Mouse (Mus musculus): Measurements from ENCODE around the gene Fsd1.

Fsd1 gene

DNA sequence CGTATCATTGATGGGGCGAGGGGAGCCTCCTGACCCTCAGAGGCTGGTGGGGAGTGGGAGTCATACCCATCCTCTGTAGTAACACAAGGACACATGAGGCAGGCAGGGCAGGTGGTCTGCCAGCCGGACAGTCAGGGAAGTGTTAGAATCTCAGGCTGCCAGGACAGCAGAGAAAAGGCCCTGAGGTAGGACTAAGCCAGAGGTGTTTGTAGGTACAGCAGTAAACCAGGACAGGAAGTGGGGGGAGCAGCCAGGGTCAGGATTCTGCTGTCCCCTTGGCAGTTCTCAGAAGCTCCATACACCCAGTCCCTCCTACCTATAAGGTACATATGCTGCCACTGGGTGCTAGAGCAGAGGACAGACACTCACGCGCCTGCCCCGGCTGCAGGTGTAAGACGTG, 24.7 kb upstream of the Fsd1 start:
- no peak for DNase-seq (ENCODE audit: low spot score in 2 of 2)

GRCm38 (mm10) chr17:55963171-55963570, 23.1 kb upstream of the Fsd1 start:
- DNase-seq (ENCODE audit: low spot score in 2 of 2) = no peak

- no peak for DNase-seq (ENCODE audit: low spot score in 2 of 2)
Observed at GRCm38 (mm10) chr17:55964496-55964895, 21.8 kb upstream of the Fsd1 start.

DNA sequence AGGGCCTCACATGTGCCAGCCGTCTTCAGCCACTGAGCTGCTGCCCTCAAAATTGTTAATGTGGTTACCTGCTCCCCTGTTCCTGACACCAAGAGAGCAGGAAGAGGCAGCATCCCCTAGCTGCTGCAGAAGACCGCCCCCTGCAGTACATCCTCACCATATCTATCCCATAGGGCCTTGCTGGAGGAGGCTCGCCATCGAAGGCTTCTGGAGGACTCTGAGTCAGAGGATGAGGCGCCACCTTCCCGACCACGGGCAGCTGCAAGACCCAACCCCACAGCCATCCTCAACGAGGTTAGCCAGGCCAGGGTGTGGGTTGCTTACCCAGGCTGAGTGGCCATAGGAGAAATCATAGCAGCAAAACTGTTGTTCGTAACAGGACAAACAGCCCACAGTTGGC, 21.3 kb upstream of the Fsd1 start:
- DNase-seq (ENCODE audit: low spot score in 2 of 2) = no peak

DNA sequence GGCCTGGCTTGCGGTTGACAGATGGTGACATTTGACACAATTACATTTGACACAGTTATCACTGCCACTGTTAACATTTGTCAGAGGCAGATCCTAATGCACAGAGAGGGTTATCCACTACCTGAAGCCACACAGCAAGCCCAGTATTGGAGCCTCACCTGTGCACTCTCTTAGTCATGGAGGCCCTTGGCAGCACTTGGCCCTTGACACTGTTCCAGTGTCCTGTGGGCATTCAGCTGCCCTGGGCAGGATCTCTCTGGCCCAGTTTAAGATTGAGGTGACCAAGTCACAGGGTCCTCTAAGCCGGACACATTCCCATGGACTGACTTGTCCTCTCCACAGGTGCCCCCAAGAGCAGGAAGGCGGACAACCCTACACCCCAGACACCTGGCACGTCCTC, 19.1 kb upstream of the Fsd1 start:
- DNase-seq (ENCODE audit: low spot score in 2 of 2) = no peak

DNA sequence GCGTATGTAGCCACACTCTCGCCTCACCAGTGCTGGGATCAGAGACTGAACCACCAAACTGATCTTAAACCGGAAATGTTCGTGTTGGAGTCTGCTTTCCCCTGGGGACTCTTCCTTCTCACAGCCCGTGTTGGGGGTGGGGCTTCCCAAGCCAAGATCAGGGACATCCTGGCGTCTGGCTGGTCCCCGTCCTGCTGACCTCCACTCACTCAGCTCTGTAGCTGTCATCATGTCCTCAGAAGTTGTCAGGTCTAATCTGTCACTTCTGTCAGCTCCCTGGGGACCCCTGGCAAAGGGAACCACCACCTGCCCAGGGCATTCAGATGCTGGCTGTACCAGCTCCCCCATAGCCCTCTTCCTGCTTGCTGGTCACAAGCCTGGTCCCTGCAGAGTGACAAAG, 18.1 kb upstream of the Fsd1 start:
- DNase-seq (ENCODE audit: low spot score in 2 of 2) = no peak

DNA sequence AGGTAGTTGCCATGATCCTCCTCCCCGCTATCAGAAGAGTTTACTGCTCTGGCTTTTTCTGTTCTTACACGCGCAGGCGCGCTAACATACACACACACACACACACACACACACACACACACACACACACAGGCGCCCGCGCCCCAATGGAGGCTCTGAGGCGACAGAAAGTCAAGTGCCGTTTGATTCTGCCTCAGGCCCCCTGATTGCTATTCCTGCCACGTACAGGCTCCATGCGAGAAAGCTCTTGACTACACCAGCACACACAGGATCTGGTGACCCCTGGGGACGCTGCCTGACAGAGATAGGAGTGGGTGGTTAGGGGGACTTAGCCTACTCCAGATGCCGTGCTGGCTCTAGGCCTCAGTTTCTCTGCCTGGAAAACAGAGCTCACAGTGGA, 16.7 kb upstream of the Fsd1 start:
- no peak for DNase-seq (ENCODE audit: low spot score in 2 of 2)

DNA sequence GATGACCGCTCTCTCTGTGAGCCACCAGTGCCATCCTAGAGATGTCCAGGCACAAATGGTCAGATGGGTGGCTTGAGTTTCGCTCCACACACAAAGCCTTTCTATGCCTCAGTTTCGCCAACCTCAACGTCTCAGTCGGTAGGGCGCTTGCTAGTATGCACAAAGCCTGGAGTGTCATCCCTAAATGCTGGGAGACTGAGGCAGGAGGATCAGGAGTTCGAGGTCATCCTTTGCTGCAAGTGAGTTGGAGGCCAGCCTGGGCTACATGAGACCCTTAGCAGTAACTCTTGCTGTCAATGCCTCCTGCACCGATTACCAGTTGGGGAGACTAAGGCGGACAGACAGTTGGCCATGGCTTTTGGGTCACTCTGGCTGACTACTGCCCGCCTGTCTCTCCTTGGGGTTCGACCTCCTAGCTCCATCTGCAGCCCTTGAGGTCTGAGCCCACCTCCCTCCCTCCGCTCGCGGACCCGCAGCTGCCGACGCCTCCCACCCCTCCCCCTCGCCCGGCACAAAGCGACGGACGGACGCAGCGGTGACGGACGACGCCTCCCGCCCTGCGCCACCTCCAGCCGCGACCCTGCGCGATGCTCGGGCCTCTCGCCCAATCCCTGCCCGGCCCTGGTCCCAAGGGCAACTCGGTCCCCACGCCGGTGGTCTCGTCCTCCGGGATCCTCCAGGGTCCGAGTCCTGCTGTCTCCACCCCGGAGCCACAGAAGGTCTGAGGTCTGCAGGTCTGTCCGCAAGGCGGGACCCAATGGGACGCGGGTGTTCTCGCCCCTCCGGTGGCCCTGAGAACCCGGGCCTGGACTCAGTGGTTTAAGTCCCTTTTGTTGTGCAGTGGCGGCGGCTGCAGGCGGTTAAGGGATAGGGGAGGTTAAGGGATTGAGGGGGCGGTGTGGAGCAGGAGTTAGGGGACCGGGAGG, 16.1 kb upstream of the Fsd1 start, which contains the start of gene Shd:
Gene Shd, plus strand, starts transcription at position 502 of the 926 bp plus-strand sequence.
- no peak for DNase-seq (ENCODE audit: low spot score in 2 of 2)

GRCm38 (mm10) chr17:55971453-55971852, 14.9 kb upstream of the Fsd1 start:
- DNase-seq (ENCODE audit: low spot score in 2 of 2) = no peak

DNA sequence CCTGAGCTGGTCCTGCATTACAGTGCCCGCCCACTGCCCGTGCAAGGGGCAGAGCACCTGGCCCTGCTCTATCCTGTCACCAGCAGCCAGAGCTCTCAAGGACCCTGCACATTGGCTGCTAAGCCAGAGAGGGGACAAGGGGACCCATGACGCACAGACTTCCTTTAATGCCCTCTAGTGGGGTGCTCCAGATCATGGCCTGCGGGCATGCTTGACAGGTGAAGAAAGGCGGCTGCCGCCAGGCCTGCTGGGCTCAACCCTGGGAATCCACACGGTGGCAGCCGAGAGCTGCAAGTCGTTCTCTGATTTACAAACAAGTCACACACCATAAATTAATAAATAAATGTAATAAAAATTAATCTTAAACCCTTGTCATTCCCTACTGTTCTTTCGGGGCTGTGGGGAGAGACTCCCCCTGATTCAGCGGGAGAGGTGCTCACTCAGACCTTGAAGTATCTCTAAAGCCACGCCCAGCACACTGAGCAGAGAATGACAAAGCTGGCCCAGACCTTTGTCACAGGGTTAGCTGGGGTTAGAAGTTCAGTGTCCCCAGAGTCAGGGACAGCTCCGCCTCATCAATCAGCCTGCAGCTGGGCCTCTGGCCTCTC, 9.9 kb upstream of the Fsd1 start:
- peak in 1 of 2 experiments; percentile 73 for DNase-seq (ENCODE audit: low spot score in 2 of 2)

GRCm38 (mm10) chr17:55977301-55977700, 9.0 kb upstream of the Fsd1 start:
- DNase-seq (ENCODE audit: low spot score in 2 of 2) = no peak

DNA sequence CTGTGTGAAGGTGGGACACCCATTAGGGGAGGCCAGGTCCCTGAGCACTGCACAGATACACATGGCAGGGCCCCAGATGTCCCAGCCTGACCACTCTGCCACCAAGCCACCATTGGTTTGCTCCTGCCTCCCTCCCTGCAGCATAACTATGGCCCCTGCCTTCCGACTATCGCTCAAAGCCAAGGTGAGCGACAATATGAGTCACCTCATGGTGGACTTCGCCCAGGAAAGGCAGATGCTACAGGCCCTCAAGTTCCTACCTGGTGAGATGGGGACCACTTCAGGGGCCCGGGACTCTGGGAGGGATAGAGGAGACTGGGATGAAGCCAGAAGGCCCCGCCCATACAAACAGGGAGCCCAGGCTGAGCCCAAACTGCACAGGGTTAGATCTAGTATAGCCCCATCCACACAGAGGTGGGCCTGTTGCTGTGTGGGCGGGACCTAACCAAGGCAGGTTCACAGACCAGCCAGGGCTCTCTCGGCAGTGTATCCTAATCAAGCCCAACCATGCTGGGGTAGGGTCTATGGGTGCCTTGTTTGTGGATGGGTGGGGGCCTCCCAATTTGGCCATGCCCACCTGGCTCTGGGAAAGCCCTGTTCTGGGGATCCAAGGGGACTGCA, 4.1 kb downstream of the Fsd1 start:
- DNase-seq (ENCODE audit: low spot score in 2 of 2) = no peak

GRCm38 (mm10) chr17:55996007-55996406, 9.7 kb downstream of the Fsd1 start:
- DNase-seq (ENCODE audit: low spot score in 2 of 2) = no peak

GRCm38 (mm10) chr17:55999794-56000499, 13.6 kb downstream of the Fsd1 start:
- DNase-seq (ENCODE audit: low spot score in 2 of 2) = no peak

DNA sequence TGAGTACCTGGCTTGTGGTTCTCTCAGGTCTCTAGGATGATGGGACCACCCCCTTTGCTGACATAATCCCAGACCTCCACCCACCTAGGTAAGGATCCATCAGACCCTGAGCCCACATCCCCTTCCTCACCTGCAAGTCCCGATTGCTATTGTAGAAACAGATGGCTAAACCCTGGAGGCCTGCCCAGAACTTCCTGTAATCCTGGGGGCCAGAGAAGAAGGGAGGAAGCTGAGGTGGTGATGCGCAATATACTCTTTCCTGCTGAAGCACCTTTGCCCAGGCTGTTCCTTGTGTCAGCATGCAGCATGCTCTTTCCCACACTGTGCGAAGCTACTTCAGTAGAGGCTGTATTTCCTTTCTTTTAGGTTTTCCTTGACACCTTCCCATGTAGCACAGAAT, 16.7 kb downstream of the Fsd1 start:
- DNase-seq (ENCODE audit: low spot score in 2 of 2) = no peak

DNA sequence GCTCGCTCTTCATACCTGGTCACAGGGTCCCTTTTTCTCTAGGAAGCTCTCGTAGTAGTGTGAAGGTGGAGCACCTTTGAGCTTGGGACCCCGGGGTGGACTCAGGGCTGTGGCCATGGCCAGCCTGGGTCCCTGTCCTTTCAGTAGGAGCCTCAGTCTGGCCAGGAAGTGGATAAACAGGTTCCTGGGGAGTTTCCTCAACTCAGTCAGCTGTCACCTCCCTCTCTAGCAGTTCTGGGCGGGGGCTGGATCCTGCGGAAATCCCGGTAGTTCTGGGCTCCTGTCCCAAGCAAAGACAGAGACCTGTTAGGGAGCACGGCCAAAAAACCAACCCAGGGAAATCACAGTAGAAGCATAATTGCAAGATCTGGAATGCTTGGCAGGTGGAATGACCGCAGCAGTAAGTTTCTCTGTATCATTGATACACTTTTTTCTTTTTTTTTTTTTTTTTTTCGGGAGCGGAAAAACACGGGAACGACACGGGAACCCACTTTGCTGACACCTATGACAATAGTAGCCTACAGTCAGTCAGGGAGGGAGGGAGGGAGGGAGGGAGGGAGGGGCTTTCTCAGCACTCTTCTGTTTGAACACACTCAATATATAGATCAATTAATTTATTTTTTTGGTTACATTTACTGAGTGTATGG, 19.2 kb downstream of the Fsd1 start, which contains the start of the genes Stap2 and Mpnd:
Gene Stap2, minus strand, starts transcription at position 170 of the 647 bp plus-strand sequence.
Gene Mpnd, plus strand, starts transcription at position 297 of the 647 bp plus-strand sequence.
- no peak for DNase-seq (ENCODE audit: low spot score in 2 of 2)

DNA sequence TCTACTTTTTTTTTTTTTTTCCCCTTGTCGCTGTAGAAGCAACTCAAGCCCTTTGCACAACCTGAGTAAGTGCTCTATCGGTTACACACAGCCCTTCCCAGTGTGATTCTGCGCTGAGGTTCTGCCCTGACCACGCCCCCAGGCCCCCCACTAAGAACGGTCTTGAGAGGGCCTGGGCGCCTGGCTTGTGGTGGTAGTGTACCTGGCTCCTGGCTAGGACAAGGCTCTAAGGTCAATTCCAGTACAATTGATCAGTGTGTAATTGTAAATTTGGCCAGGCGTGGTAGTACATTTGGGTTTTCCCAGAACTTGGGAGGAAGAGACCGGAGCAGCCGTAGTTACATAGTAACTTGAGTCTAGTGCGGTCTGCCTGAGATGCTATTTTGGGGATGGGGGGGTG, 20.6 kb downstream of the Fsd1 start:
- no peak for DNase-seq (ENCODE audit: low spot score in 2 of 2)

DNA sequence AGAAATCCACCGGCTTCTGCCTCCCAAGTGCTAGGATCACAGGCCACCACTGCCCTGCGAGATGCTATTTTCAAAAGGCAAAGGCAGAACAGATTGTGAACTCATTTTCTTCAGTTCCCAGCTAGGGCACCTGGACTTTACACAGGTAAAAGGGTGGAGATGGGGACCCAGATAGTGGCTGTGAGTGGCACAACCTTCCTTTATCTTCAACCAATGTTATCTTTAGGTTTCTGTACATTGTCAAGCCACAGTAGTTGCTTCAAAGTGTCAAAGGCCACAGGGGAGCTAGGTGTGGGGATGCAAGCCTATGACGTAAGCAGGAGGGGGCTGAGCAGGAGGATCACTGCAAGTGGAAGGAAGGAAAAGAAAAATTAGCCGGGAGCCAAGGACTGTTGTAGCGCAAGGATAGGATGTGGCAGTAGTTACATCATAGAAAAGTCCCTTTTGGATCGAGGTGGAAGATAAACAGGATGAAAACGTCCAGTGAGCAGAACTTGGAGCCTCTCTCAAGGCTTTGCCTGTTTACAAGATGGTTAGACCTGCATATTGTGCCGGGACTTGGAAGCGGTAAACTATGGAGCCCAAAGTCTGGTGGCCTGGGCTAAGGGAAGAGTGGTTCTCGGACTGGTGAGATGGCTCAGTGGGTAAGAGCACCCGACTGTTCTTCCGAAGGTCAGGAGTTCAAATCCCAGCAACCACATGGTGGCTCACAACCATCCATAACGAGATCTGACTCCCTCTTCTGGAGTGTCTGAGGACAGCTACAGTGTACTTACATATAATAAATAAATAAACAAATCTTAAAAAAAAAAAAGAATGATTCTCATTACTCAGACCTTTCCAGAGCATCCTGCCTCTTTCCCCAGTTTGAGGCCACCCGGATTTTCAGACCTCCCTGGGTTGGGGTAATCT, 21.4 kb downstream of the Fsd1 start:
- DNase-seq (ENCODE audit: low spot score in 2 of 2) = no peak

- peak; percentile 88 to 97 for DNase-seq (ENCODE audit: low spot score in 2 of 2)
Observed at GRCm38 (mm10) chr17:56008356-56009087, 22.2 kb downstream of the Fsd1 start.
